Comparison of ENCODE assay signal across 8 mouse cellular contexts in the genomic region with DNA sequence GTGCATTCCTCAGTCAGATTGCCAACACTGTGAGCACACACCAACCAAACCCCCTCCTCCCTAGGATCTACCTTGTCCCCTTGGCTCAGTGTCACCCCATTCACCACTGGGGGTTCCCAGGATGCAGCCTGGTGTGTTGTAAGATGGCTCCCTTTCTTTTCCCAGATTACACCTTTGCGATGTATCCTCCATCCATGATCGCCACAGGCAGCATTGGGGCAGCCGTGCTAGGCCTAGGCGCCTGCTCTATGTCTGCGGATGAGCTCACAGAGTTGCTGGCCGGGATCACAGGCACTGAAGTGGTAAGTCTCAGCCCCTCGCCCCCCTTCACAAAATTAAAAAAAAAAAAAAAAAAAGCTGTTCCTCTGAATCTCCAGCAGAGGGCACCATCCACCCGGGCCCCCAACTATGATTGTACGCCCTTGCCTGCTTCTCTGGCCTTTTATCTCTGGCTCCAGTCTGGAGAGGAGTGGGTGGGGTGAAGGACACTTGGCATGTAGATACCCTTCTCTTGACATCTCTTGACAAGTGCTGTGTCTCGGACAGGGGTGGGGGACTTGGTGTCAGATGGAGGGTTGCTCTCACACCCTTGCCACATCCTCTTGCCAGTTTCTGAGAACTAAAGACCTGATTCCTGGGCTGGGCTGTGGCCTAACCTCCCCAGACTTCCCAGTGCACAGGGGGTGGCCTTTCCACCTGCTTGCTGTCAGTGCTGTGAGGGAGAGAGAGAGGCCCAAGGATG. TPM values are rescaled to one million over a fixed set of nuclear protein-coding genes. Genes with fewer than 3 reads are reported as not detected.
DNase-seq lines count a peak whose midpoint lies in the region; ATAC-seq and TF ChIP-seq lines count a peak whose summit lies in the region.

No protein-coding gene starts in this region.

- no peak for ATAC-seq in limb, embryonic 12.5 days (ENCODE audit: insufficient number of reproducible peaks, insufficient read depth, low FRiP score, low TSS enrichment, low read depth)
- no peak for ATAC-seq in midbrain, embryonic 14.5 days (ENCODE audit: low FRiP score, low TSS enrichment)

- H3K36me3 ChIP-seq in E14TG2a.4 (ENCODE audit: insufficient read depth, low read length), result peaks cover 70% of the 10 kb centered on the region
- H3K36me3 ChIP-seq in heart, embryonic 10.5 days, result peaks cover 73% of the 10 kb centered on the region
- peaks cover 67% of the 10 kb centered on the region for H3K36me3 ChIP-seq in limb, embryonic 12.5 days
- peaks cover 36% of the 10 kb centered on the region for H3K36me3 ChIP-seq in midbrain, embryonic 14.5 days (ENCODE audit: control insufficient read depth, insufficient read depth, low read length)

- no peaks in the 10 kb centered on the region for H3K9me3 ChIP-seq in E14TG2a.4 (ENCODE audit: low read length)
- H3K9me3 ChIP-seq in heart, embryonic 10.5 days, result no peaks in the 10 kb centered on the region
- H3K9me3 ChIP-seq in limb, embryonic 12.5 days, result no peaks in the 10 kb centered on the region
- no peaks in the 10 kb centered on the region for H3K9me3 ChIP-seq in midbrain, embryonic 14.5 days (ENCODE audit: control insufficient read depth, low read length)

- no peak overlapping the region for H3K9ac ChIP-seq in limb, embryonic 12.5 days (replicated peaks)
- no peak overlapping the region for H3K9ac ChIP-seq in midbrain, embryonic 14.5 days (replicated peaks; ENCODE audit: low read length)

- no peak for DNase-seq in gastrocnemius, adult 2 months
- no peak for DNase-seq in gastrocnemius, postnatal 36 days
- peak; percentile 93 for DNase-seq in c-Kit-positive CD71-positive TER-119-positive erythroid progenitor cells, embryonic 14.5 days (ENCODE audit: low spot score)
- peak; percentile 94 for DNase-seq in heart, embryonic 10.5 days (ENCODE audit: low spot score)
- peak; percentile 66 for DNase-seq in midbrain, embryonic 14.5 days
- DNase-seq in thymus, postnatal 10 days (ENCODE audit: low spot score in 2 of 2), result peak; percentile 56 to 65

- H3K27ac ChIP-seq in gastrocnemius, adult 2 months, result peak overlapping the region; percentile 88
- H3K27ac ChIP-seq in heart, embryonic 10.5 days, result peak overlapping the region; percentile 99
- peak overlapping the region; percentile 98; the same call in 1 of the 2 replicates for H3K27ac ChIP-seq in limb, embryonic 12.5 days
- 0 out of 2 replicates have a peak overlapping the region, but pooled peaks have one; percentile 32 for H3K27ac ChIP-seq in midbrain, embryonic 14.5 days (replicated peaks; ENCODE audit: low read depth, low read length)

- peaks cover 90% of the 10 kb centered on the region for H3K4me1 ChIP-seq in E14TG2a.4 (replicated peaks; ENCODE audit: low read depth, low read length)
- peaks cover 45% of the 10 kb centered on the region for H3K4me1 ChIP-seq in heart, embryonic 10.5 days
- peaks cover 25% of the 10 kb centered on the region for H3K4me1 ChIP-seq in limb, embryonic 12.5 days (replicated peaks)
- H3K4me1 ChIP-seq in midbrain, embryonic 14.5 days (ENCODE audit: control insufficient read depth, insufficient read depth, low read length), result peaks cover 33% of the 10 kb centered on the region

- no peaks in the 10 kb centered on the region for H3K27me3 ChIP-seq in E14TG2a.4 (ENCODE audit: insufficient read depth, low read length)
- no peaks in the 10 kb centered on the region for H3K27me3 ChIP-seq in heart, embryonic 10.5 days (ENCODE audit: insufficient read depth, poor library complexity, severe bottlenecking)
- no peaks in the 10 kb centered on the region for H3K27me3 ChIP-seq in limb, embryonic 12.5 days
- no peaks in the 10 kb centered on the region for H3K27me3 ChIP-seq in midbrain, embryonic 14.5 days (ENCODE audit: control insufficient read depth, insufficient read depth, low read length)

- peak overlapping the region; percentile 33 for H3K4me3 ChIP-seq in gastrocnemius, adult 2 months
- peak overlapping the region; percentile 92 for H3K4me3 ChIP-seq in E14TG2a.4 (replicated peaks; ENCODE audit: low read length)
- peak overlapping the region; percentile 96; the same call in 1 of the 2 replicates for H3K4me3 ChIP-seq in heart, embryonic 10.5 days
- peak overlapping the region; percentile 70; the same call in 1 of the 2 replicates for H3K4me3 ChIP-seq in limb, embryonic 12.5 days (replicated peaks)
- H3K4me3 ChIP-seq in midbrain, embryonic 14.5 days (replicated peaks; ENCODE audit: low read depth, low read length), result no peak overlapping the region

- H3K4me2 ChIP-seq in limb, embryonic 12.5 days, result peak overlapping the region; percentile 85
- no peak overlapping the region for H3K4me2 ChIP-seq in midbrain, embryonic 14.5 days (ENCODE audit: low read length)

- intact Hi-C loops in gastrocnemius, adult 2 months (cut with DNase I), result no loop called here
- intact Hi-C loops in gastrocnemius, postnatal 36 days (cut with DNase I), result loop anchor here (5.0 kb wide), 1 partner anchor 86 kb away; no protein-coding TSS in a partner anchor

- WGBS in heart, embryonic 10.5 days, result 14% methylated on average over 10 of the region's 10 CpGs
- WGBS in limb, embryonic 12.5 days, result 32% methylated on average over 10 of the region's 10 CpGs
- WGBS in midbrain, embryonic 14.5 days, result 19% methylated on average over 10 of the region's 10 CpGs

- TF ChIP-seq CTCF in gastrocnemius, adult 2 months (IDR thresholded peaks at IDR 0.05), result peak; percentile 79
- TF ChIP-seq CTCF in E14TG2a.4 (conservative IDR thresholded peaks at IDR 0.05; ENCODE audit: low read length), result peak; percentile 72

RNA-seq across cellular contexts. Expression of a gene that starts 13.3 kb away (rescaled TPM):
- 10 to 100 TPM; 14.2 to 16.0 TPM for total RNA-seq in gastrocnemius, adult 2 months (2021)
- total RNA-seq in gastrocnemius, postnatal 36 days (2021), result 10 to 100 TPM; 13.8 to 14.2 TPM
- 37.0 and 43.0 TPM in 2 replicates for polyA plus RNA-seq in heart, embryonic 10.5 days (2016; fragmentation: Nextera tagmentation; extraction: Ambion mirVana)
- 28.3 and 28.4 TPM in 2 replicates for polyA plus RNA-seq in limb, embryonic 12.5 days (2016; fragmentation: Nextera tagmentation; extraction: Ambion mirVana)
- 32.0 and 33.2 TPM in 2 replicates for polyA plus RNA-seq in midbrain, embryonic 14.5 days (2014; fragmentation: Nextera tagmentation; extraction: Ambion mirVana)

RNA-seq across cellular contexts. Expression of a gene that starts 13.4 kb away (rescaled TPM):
- 10 to 100 TPM; 17.9 to 18.3 TPM for total RNA-seq in gastrocnemius, adult 2 months (2021)
- total RNA-seq in gastrocnemius, postnatal 36 days (2021), result 10 to 100 TPM; 12.9 to 14.9 TPM
- polyA plus RNA-seq in heart, embryonic 10.5 days (2016; fragmentation: Nextera tagmentation; extraction: Ambion mirVana), result 36.5 and 42.8 TPM in 2 replicates
- polyA plus RNA-seq in limb, embryonic 12.5 days (2016; fragmentation: Nextera tagmentation; extraction: Ambion mirVana), result 47.8 and 48.9 TPM in 2 replicates
- polyA plus RNA-seq in midbrain, embryonic 14.5 days (2014; fragmentation: Nextera tagmentation; extraction: Ambion mirVana), result 48.1 and 49.5 TPM in 2 replicates

RNA-seq across cellular contexts. Expression of a gene that starts 13.4 kb away (rescaled TPM):
- 1 to 10 TPM in 1 of 2 experiments, under 1 TPM in 1; 0.82 to 2.4 TPM for total RNA-seq in gastrocnemius, adult 2 months (2021)
- 1 to 10 TPM in 1 of 2 experiments, under 1 TPM in 1; 0.42 to 1.3 TPM for total RNA-seq in gastrocnemius, postnatal 36 days (2021)
- polyA plus RNA-seq in heart, embryonic 10.5 days (2016; fragmentation: Nextera tagmentation; extraction: Ambion mirVana), result 1.6 and 2.1 TPM in 2 replicates
- polyA plus RNA-seq in limb, embryonic 12.5 days (2016; fragmentation: Nextera tagmentation; extraction: Ambion mirVana), result 2.3 and 2.6 TPM in 2 replicates
- polyA plus RNA-seq in midbrain, embryonic 14.5 days (2014; fragmentation: Nextera tagmentation; extraction: Ambion mirVana), result 3.1 and 3.2 TPM in 2 replicates

RNA-seq across cellular contexts. Expression of a gene that starts 32.5 kb away (rescaled TPM):
- 1 to 10 TPM; 3.1 to 4.5 TPM for total RNA-seq in gastrocnemius, adult 2 months (2021)
- total RNA-seq in gastrocnemius, postnatal 36 days (2021), result 1 to 10 TPM; 3.2 to 3.3 TPM
- 3.2 and 4.5 TPM in 2 replicates for polyA plus RNA-seq in heart, embryonic 10.5 days (2016; fragmentation: Nextera tagmentation; extraction: Ambion mirVana)
- 8.1 and 8.9 TPM in 2 replicates for polyA plus RNA-seq in limb, embryonic 12.5 days (2016; fragmentation: Nextera tagmentation; extraction: Ambion mirVana)
- 7.5 and 7.6 TPM in 2 replicates for polyA plus RNA-seq in midbrain, embryonic 14.5 days (2014; fragmentation: Nextera tagmentation; extraction: Ambion mirVana)

Comparison
In these comparisons a context has a peak if more than half of its experiments do, and no peak if none do; other contexts are left out.
1. DNase-seq: peak in c-Kit-positive CD71-positive TER-119-positive erythroid progenitor cells, embryonic 14.5 days (single experiment), heart, embryonic 10.5 days (single experiment), midbrain, embryonic 14.5 days (single experiment) and thymus, postnatal 10 days (2 of 2); none in gastrocnemius, adult 2 months (single experiment) and gastrocnemius, postnatal 36 days (0 of 2).
2. H3K27ac ChIP-seq: peak in every context shown above with its lines; median percentile 99 in heart, embryonic 10.5 days; 98 in limb, embryonic 12.5 days; 88 in gastrocnemius, adult 2 months; 32 in midbrain, embryonic 14.5 days.